Mouse (Mus musculus): ENCODE data around the gene Ptpn4. TPM values are rescaled to one million over a fixed set of nuclear protein-coding genes. Genes with fewer than 3 reads are reported as not detected.

Gene Ptpn4
- total and polyA plus RNA-seq, 3 experiments: 6.2 to 527 (median 9.5) TPM

DNA sequence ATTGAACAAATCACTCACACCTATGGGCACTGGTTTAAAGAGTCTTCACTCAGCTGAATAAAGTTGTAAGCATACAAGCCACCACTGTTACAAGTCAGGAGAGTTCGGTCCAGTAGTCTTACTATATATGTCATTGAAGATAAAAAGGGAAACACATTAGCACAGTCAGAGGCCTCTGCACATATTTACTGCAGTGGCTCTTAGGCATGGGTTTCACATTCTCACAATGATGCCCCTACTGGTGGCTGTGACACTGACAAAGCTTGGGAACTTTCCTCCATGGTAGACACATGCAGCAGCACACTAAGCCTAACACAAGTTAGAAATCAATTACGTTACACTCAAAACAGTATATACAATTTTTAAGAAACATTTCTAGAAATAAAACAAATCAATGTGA, 183.1 kb downstream of the Ptpn4 start:
- no peak overlapping the region for H3K27ac ChIP-seq (ENCODE audit: control insufficient read depth, low read depth, low read length)
- no peaks in the 10 kb centered on the region for H3K4me1 ChIP-seq (ENCODE audit: control insufficient read depth in 1 of 2, insufficient read depth in 2 of 2, low read length in 2 of 2)
- no peaks in the 10 kb centered on the region for H3K27me3 ChIP-seq (ENCODE audit: control insufficient read depth in 1 of 2, insufficient read depth in 2 of 2, low read length in 2 of 2)
- H3K4me3 ChIP-seq (ENCODE audit: control insufficient read depth in 1 of 2, insufficient read depth in 1 of 2, low read depth in 2 of 2, low read length in 2 of 2): no peak overlapping the region
- TF ChIP-seq ETS1 (IDR thresholded peaks at IDR 0.05; ENCODE audit: low read depth, low read length): no peak
- TF ChIP-seq MXI1 (IDR thresholded peaks at IDR 0.05; ENCODE audit: low read depth, low read length): no peak
- peak; percentile 3 to 51 (median 20); a peak in 3 of 6 replicates for TF ChIP-seq CTCF (IDR thresholded peaks at IDR 0.05 in 2 of 3, conservative IDR thresholded peaks at IDR 0.05 in 1 of 3; ENCODE audit: control insufficient read depth in 1 of 3, insufficient read depth in 1 of 3, low read depth in 2 of 3, low read length in 3 of 3, poor library complexity in 1 of 3, severe bottlenecking in 1 of 3)
- TF ChIP-seq USF2 (IDR thresholded peaks at IDR 0.05; ENCODE audit: borderline replicate concordance in 1 of 2, insufficient read depth in 1 of 2, low read depth in 1 of 2, low read length in 2 of 2): no peak
- TF ChIP-seq NELFE (IDR thresholded peaks at IDR 0.05; ENCODE audit: low read depth, low read length): no peak
- TF ChIP-seq ZKSCAN1 (IDR thresholded peaks at IDR 0.05; ENCODE audit: low read depth, low read length): no peak
- no peak for TF ChIP-seq POLR2A (IDR thresholded peaks at IDR 0.05; ENCODE audit: control insufficient read depth in 1 of 2, insufficient read depth in 1 of 2, low read depth in 1 of 2, low read length in 2 of 2, poor library complexity in 1 of 2)
- TF ChIP-seq RCOR1 (IDR thresholded peaks at IDR 0.05; ENCODE audit: low read depth, low read length): no peak
- TF ChIP-seq RAD21 (IDR thresholded peaks at IDR 0.05; ENCODE audit: low read depth, low read length): no peak; the same call in 1 of the 2 replicates
- DNase-seq (ENCODE audit: low read depth, low spot score): peak; percentile 54
- H3K9ac ChIP-seq (ENCODE audit: control insufficient read depth, low read depth, low read length, poor library complexity, severe bottlenecking): no peak overlapping the region
- H3K36me3 ChIP-seq (ENCODE audit: control insufficient read depth in 1 of 2, insufficient read depth in 2 of 2, low read length in 2 of 2): peaks cover 0 to 3% of the 10 kb centered on the region in 2 experiments; a peak in 2 of 4 replicates
- H3K79me2 ChIP-seq (ENCODE audit: control insufficient read depth, insufficient read depth, low read length, poor library complexity): no peaks in the 10 kb centered on the region
- H3K9me3 ChIP-seq (replicated peaks; ENCODE audit: insufficient read depth, low read length): no peaks in the 10 kb centered on the region

DNA sequence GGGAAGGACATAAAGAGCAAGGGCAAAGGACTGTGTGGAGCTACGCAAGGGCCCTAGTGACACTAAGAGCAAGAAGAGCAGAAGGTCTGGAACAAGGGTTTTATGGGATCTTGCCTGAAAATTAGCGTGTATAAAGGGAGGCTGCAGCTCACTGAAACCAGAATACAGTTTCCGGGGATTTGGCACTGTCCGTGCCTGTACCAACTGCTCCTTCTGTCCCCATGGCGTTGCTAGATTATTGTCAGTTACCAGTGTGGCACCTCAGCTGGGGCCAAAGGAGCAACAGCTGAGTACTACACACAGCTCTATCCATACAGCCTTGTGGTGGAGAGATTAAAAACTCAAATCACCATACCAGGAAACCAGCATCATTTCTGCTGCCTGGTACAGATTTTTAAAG, 187.0 kb downstream of the Ptpn4 start:
- DNase-seq (ENCODE audit: low read depth, low spot score): no peak
- Histone ChIP-seq H3K36me3 (ENCODE audit: control insufficient read depth in 1 of 2, insufficient read depth in 2 of 2, low read length in 2 of 2) (peaks cover 0 to 8% of the 10 kb centered on the region in 2 experiments; a peak in 2 of 4 replicates), H3K27me3 (ENCODE audit: control insufficient read depth in 1 of 2, insufficient read depth in 2 of 2, low read length in 2 of 2) (no peaks in the 10 kb centered on the region), H3K4me1 (ENCODE audit: control insufficient read depth in 1 of 2, insufficient read depth in 2 of 2, low read length in 2 of 2) (no peaks in the 10 kb centered on the region; a peak in 1 of 4 replicates), H3K9me3 (replicated peaks; ENCODE audit: insufficient read depth, low read length) (no peaks in the 10 kb centered on the region), H3K4me3 (ENCODE audit: control insufficient read depth in 1 of 2, insufficient read depth in 1 of 2, low read depth in 2 of 2, low read length in 2 of 2) (no peak overlapping the region), H3K79me2 (ENCODE audit: control insufficient read depth, insufficient read depth, low read length, poor library complexity) (no peaks in the 10 kb centered on the region; the same call in 1 of the 2 replicates), H3K27ac (ENCODE audit: control insufficient read depth, low read depth, low read length) (no peak overlapping the region), H3K9ac (ENCODE audit: control insufficient read depth, low read depth, low read length, poor library complexity, severe bottlenecking) (no peak overlapping the region)
- no peak for TF ChIP-seq NRF1 (IDR thresholded peaks at IDR 0.05; ENCODE audit: insufficient read depth, low read depth, low read length, poor library complexity, severe bottlenecking)
- TF ChIP-seq MYB (IDR thresholded peaks at IDR 0.05; ENCODE audit: low read depth, low read length): no peak
- no peak for TF ChIP-seq GATA1 (IDR thresholded peaks at IDR 0.05; ENCODE audit: low read depth, low read length)
- TF ChIP-seq MYC (IDR thresholded peaks at IDR 0.05; ENCODE audit: low read depth, low read length): no peak

DNA sequence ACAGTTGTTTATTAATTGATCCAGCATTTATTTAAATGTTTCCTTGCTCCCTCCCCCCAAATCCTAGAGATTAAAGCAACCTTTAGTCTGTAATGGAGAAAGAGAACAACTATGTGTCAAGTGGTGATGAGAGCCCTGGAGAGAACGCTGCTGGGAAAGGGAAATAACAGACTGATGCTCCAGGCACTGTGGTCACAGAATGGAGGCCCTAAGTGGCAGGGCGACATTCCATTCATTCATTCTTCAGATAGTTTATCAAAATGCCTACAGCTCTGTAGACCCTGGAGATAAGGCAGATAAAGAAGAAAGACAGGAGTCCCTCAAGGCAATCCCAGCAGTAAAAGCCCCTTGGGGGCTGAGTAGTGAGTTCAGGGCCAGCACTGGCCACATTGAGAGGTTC, 187.8 kb downstream of the Ptpn4 start:
- Histone ChIP-seq H3K27ac (ENCODE audit: control insufficient read depth, low read depth, low read length) (no peak overlapping the region), H3K4me3 (ENCODE audit: control insufficient read depth in 1 of 2, insufficient read depth in 1 of 2, low read depth in 2 of 2, low read length in 2 of 2) (no peak overlapping the region), H3K27me3 (ENCODE audit: control insufficient read depth in 1 of 2, insufficient read depth in 2 of 2, low read length in 2 of 2) (no peaks in the 10 kb centered on the region), H3K36me3 (ENCODE audit: control insufficient read depth in 1 of 2, insufficient read depth in 2 of 2, low read length in 2 of 2) (peaks cover 0 to 8% of the 10 kb centered on the region in 2 experiments; a peak in 2 of 4 replicates), H3K4me1 (ENCODE audit: control insufficient read depth in 1 of 2, insufficient read depth in 2 of 2, low read length in 2 of 2) (no peaks in the 10 kb centered on the region; a peak in 1 of 4 replicates), H3K9ac (ENCODE audit: control insufficient read depth, low read depth, low read length, poor library complexity, severe bottlenecking) (no peak overlapping the region), H3K79me2 (ENCODE audit: control insufficient read depth, insufficient read depth, low read length, poor library complexity) (no peaks in the 10 kb centered on the region; the same call in 1 of the 2 replicates), H3K9me3 (replicated peaks; ENCODE audit: insufficient read depth, low read length) (no peaks in the 10 kb centered on the region)
- no peak for DNase-seq (ENCODE audit: low read depth, low spot score)
- TF ChIP-seq E2F4 (IDR thresholded peaks at IDR 0.05; ENCODE audit: borderline replicate concordance, low read depth, low read length) (no peak), GATA1 (IDR thresholded peaks at IDR 0.05; ENCODE audit: low read depth, low read length) (0 out of 2 replicates have a peak, but pooled peaks have one; percentile 4)

Measured in MEL (cell line).